Mouse (Mus musculus): ENCODE data around the gene Pfdn6.
"Not testable (repeated sequence)": the region's sequence is repeated elsewhere in the genome, so short reads cannot be mapped to it uniquely, and the experiment has no call there.

Pfdn6 gene

DNA sequence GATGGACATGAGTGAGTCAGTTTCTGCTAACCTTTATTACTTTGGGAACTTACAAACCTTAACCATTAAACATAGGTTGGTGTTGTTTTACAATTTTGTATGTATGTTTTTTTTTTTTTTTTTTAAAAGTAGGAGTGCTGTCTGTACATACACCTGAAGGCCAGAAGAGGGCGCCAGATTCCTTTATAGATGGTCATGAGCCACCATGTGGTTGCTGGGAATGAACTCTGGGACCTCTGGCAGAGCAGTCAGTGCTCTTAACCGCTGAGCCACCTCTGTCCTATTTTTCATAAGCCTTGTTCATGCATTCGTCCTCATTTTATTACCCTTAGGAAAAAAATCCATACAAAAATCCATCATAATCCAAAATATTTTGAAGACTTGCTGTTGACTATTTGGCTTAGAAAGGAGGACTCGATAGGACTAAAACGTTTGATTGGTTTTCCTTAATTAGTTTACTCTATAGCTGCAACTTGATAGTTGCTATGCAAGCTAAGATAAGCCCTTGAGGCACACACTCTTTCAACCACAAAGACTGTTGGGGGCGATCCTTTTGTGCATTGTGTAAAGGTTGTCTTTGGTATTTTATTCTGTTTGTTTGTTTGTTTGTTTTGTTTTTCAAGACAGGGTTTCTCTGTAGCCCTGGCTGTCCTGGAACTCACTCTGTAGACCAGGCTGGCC lies 42.9 kb downstream of the Pfdn6 start:
- no peak for DNase-seq (ENCODE audit: low read depth, low spot score)

DNA sequence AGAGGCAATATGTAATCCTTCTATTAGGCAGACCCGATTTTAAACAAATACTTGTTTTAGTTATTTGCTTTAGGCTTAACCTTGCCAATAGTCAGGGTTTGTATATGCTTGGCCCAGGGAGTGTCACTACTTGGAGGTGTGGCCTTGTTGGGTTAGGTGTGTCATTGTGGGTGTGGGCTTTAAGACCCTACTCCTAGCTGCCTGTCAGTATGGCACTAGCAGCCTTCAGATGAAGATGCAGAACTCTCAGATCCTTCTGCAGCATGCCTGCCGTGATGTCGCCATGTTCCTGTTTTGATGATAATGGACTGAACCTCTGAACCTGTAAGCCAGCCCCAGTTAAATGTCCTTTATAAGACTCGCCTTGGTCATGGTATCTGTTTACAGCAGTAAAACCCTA lies 47.1 kb downstream of the Pfdn6 start:
- not testable (repeated sequence) for DNase-seq (ENCODE audit: low read depth, low spot score)

DNA sequence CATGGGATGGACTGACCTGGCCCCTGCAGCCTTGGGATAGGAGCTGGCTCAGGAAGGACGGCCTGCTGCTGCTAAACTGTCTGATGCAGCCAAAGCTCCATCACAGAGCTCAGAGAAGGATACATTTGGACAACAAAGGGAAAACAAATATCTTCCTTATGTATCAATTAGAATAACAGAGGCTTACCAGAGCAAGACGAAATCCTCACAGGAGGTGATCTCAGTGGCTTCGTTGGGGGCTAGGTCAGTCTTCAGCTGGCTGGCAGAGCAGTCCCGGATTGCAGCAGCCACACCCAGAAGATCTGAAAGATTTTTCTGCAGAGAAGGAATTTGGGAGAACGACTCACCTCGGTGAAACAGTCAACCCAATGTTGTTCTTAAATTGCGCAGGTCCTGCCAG lies 47.7 kb downstream of the Pfdn6 start:
- no peak for DNase-seq (ENCODE audit: low read depth, low spot score)

DNA sequence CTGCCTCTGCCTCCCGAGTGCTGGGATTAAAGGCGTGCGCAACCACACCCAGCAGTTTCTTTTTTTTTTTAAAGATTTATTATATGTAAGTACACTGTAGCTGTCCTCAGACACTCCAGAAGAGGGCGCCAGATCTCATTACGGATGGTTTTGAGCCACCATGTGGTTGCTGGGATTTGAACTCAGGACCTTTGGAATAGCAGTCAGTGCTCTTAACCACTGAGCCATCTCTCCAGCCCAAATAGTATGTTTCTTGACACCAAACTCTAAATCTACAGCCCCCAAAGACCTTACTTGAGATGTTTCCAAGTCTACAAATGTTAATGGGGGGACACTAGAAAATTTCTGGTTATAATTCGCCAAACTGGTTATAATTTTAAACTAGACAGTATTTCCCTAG lies 48.3 kb downstream of the Pfdn6 start:
- not testable (repeated sequence) for DNase-seq (ENCODE audit: low read depth, low spot score)

DNA sequence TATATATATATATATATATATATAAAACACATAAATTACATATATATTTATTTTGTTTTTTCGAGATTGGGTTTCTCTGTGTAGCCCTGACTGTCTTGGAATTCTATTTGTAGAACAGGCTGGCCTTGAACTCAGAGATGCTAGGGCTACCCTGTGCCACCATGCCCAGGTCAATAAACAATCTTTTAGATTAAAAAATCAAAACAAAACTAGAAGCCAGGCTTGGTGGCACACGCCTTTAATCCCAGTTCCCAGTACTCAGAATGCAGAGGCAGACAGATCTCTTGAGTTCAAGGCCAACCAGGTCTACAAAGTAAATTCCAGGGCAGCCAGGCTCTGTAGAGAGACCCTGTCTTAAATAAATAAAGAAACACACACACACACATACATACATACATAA lies 48.8 kb downstream of the Pfdn6 start:
- no peak for DNase-seq (ENCODE audit: low read depth, low spot score)

DNA sequence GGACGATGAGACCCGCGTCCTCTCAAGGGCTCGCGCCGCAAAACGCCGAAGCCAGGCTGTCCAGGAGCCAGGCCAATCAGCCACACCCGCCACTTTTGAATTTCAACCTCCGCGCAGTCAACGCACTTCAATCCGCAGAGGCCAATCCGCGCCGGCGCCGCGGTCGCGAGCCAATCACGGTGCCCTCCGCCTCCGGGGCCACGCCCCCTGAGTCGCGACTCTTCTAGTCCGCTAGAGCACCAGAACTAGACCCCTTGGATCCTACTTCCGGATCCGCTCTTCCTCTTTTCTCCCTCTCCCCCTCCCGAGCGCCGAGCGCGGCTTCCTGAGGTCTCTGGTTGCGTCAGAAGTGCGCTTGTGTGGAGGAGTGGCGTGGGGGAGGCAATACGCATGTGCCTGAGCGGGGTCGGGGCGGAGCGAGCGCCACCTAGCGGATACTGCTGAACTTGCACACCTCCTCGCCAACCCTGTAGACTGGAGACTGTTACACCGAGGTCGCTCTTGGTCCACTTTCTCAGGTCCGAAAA lies 49.5 kb downstream of the Pfdn6 start, which contains the start of gene Kifc1:
Gene Kifc1 (minus strand): TSS at position 129 of the 527 bp plus-strand sequence.
- DNase-seq (ENCODE audit: low read depth, low spot score) = peak; percentile 99

DNA sequence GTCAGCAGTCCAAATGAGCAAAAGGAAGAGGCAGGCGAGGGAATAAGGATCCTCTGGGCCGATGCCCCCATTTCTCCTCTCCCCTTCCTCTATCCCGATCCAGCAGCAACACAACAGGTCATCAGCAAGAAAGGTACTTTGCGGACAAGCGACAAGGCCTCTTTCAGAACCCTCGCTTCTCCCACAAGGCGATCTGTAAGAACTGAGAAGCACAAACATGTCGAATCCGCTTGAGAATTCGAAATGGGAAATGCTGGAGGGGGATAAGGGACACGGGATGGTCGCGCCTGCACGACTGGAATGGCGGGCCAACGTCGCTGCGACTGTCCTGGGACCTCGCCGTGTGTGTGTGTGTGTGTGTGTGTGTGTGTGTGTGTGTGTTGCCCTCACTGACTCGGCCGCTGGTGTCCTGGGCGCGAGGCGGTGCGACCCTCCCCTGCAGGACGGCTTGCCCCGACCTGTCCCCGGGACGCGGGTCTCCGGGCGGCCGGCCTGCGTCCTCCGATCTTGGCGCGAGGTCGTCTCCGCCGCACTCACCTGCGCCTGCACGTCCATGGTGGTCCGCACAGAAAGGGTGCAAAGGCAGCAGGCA lies 50.1 kb downstream of the Pfdn6 start:
- DNase-seq (ENCODE audit: low read depth, low spot score) = not testable (repeated sequence)

All from telencephalon, adult 2 months (tissue).